Mouse (Mus musculus): ENCODE results near the gene Top2a.

GRCm38 (mm10) chr11:98983551-98983950 lies 40.4 kb downstream of the Top2a start:
- TF ChIP-seq GATA1 (IDR thresholded peaks at IDR 0.05; ENCODE audit: borderline replicate concordance, low read length) = no peak
- TF ChIP-seq FLI1 (IDR thresholded peaks at IDR 0.05; ENCODE audit: low read length) = no peak
